Mouse (Mus musculus): ENCODE results near the gene Camkk1. TPM values are rescaled to one million over a fixed set of nuclear protein-coding genes. Genes with fewer than 3 reads are reported as not detected.

The Camkk1 gene
- polyA plus RNA-seq, 1 experiment from 2014 or later = 32.2 TPM

DNA sequence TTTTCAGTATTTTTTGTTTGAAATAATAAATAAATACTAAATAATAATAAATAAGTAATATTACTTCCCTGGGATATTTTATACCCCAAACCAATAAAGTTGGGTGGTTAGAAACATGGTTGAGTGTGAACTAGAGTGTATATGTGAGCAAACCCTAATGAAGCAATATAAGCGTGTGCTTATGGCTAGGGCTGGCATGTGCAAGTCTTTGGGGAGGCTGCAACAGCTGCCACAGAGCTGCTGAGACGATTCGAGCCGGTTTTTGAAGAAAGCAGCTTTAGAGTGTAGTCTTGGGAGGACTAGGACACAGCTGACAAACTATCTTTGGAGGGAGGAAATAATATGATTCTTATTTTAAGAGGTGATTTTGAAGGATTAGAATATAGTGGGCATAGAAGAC is 57.5 kb downstream of the Camkk1 start:
- no peaks in the 10 kb centered on the region for H3K4me1 ChIP-seq (replicated peaks)
- H3K27me3 ChIP-seq = no peaks in the 10 kb centered on the region
- H3K9me3 ChIP-seq = no peaks in the 10 kb centered on the region
- ATAC-seq (ENCODE audit: low FRiP score, low read depth) = no peak
- no peak overlapping the region for H3K9ac ChIP-seq
- peaks cover 76% of the 10 kb centered on the region for H3K36me3 ChIP-seq
- no peak overlapping the region for H3K4me3 ChIP-seq
- WGBS = 83% methylated on average over 4 of the region's 4 CpGs
- H3K27ac ChIP-seq (replicated peaks) = no peak overlapping the region
- no peak overlapping the region for H3K4me2 ChIP-seq

DNA sequence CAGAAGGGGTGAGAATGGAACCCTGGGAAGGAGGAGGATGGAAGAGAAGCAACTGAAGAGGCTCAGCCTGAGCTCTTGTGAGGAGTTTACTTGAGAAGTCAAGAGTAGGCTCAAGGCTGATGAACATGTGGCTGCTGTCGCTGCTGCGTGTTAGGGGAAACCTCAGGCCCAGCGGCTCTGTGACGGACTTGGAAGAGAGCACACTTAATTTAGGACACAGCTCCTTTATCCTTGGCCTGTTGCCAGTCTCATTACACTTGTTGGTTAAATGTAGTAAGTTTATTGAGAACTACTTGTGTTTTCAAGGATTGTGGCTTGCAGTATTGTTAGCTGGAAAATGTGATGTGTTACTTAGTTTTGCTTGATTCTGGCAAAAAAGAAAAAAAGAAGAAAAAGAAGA is 57.9 kb downstream of the Camkk1 start:
- WGBS = 70% methylated on average over 4 of the region's 4 CpGs
- Histone ChIP-seq H3K4me3 (no peak overlapping the region), H3K4me1 (replicated peaks) (no peaks in the 10 kb centered on the region), H3K27me3 (no peaks in the 10 kb centered on the region), H3K9me3 (no peaks in the 10 kb centered on the region), H3K9ac (no peak overlapping the region), H3K36me3 (peaks cover 78% of the 10 kb centered on the region), H3K4me2 (no peak overlapping the region), H3K27ac (replicated peaks) (no peak overlapping the region)
- no peak for ATAC-seq (ENCODE audit: low FRiP score, low read depth)

DNA sequence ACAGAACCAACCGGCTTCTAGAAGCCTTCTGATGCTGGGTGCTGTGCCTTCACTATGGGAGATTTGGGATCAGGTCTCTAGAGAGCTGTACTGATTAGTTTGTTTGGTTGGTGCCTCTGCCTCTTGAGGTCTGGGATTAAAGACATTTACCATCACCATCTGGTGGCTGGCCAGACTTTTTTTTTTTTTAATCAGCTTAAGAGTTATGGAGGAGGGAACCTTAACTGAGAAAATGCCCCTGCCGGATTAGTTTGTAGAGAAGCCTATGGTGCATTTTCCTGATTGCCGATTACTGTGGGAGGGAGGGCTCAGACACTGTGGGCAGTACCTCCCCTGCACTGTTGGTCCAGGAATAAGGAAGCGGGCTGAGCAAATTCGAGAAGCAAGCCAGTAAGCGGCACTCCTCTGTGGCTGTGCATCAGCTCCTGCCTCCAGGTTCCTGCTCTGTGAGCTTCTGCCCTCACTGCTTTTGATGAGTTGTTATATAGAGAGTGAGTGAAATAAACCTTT is 58.5 kb downstream of the Camkk1 start:
- no peaks in the 10 kb centered on the region for H3K27me3 ChIP-seq
- H3K9me3 ChIP-seq = no peaks in the 10 kb centered on the region
- peaks cover 83% of the 10 kb centered on the region for H3K36me3 ChIP-seq
- 92% methylated on average over 6 of the region's 6 CpGs for WGBS
- H3K9ac ChIP-seq = no peak overlapping the region
- ATAC-seq (ENCODE audit: low FRiP score, low read depth) = no peak
- no peak overlapping the region for H3K4me3 ChIP-seq
- H3K4me1 ChIP-seq (replicated peaks) = no peaks in the 10 kb centered on the region
- H3K27ac ChIP-seq (replicated peaks) = no peak overlapping the region
- H3K4me2 ChIP-seq = no peak overlapping the region

DNA sequence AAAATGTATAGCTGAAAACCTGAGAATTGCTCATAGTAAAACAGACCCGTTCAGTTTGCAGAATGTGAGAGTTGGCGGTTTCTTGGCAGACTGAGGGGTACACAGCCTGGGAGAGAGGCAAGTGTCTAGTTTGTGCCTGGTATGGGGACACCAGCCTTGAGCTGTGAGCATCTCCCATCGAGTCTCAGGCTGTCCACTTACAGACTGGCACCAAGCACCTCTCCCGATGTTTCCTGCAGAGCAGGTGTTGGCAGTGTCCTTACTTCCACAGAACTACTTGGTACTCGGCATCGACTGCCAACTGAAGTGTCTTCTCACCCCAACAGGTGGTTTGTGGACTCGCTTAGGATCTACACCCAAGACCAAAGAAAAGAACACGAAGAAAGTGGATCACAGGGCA is 59.8 kb downstream of the Camkk1 start:
- Histone ChIP-seq H3K27me3 (no peaks in the 10 kb centered on the region), H3K4me2 (no peak overlapping the region), H3K9me3 (no peaks in the 10 kb centered on the region), H3K4me1 (replicated peaks) (no peaks in the 10 kb centered on the region), H3K4me3 (no peak overlapping the region), H3K36me3 (peaks cover 76% of the 10 kb centered on the region), H3K9ac (no peak overlapping the region), H3K27ac (replicated peaks) (no peak overlapping the region)
- 96% methylated on average over 8 of the region's 8 CpGs for WGBS
- no peak for ATAC-seq (ENCODE audit: low FRiP score, low read depth)

DNA sequence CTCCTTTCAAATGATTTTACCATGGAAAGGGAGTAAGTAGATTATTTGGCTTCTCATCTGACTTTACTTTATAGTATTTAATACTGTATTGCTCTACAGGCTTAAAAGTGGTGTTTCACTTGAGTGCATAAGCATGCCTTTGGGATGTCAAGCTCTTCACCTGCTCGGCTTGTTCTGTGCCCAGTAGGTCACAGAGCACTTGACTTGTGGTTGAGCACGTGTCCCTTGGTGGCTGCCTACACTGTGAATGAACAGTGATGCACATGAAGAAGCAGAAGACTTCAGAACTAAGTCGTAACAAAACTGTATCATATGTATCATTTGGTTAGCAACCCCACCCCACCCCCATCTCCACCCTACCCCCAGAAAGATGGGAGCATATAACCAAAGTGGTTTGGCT is 61.5 kb downstream of the Camkk1 start:
- peaks cover 68% of the 10 kb centered on the region for H3K36me3 ChIP-seq
- 90% methylated on average over 3 of the region's 3 CpGs for WGBS
- no peak overlapping the region for H3K4me2 ChIP-seq

DNA sequence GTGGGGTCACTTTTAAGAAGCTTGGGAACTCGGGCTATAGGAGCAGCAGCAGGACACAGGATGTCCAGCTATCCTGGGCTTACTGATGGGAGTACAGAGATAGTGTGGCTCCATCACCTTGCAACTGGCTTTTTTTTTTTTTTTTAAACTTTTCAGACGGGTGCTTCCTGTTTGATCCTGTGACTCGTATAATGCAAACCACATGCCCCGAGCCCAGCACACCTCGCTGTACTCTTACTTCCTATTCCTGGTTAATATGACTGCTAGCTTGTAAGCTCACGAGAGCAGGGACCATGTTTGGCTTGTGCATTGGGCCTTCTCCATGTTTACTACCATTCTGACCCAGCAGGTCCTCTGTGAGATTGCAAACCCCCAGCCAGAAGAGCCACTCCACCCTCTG is 65.5 kb downstream of the Camkk1 start:
- Histone ChIP-seq H3K4me1 (replicated peaks) (peaks cover 11% of the 10 kb centered on the region; the same call in 1 of the 2 replicates), H3K4me3 (no peak overlapping the region), H3K4me2 (no peak overlapping the region), H3K36me3 (peaks cover 34% of the 10 kb centered on the region), H3K9ac (no peak overlapping the region), H3K9me3 (no peaks in the 10 kb centered on the region), H3K27me3 (no peaks in the 10 kb centered on the region), H3K27ac (replicated peaks) (peak overlapping the region; percentile 49)
- ATAC-seq (ENCODE audit: low FRiP score, low read depth) = no peak
- 85% methylated on average over 6 of the region's 6 CpGs for WGBS

More for the DNA sequence above, 61.5 kb downstream of the Camkk1 start:
- Histone ChIP-seq H3K9ac (no peak overlapping the region), H3K27me3 (no peaks in the 10 kb centered on the region), H3K4me3 (no peak overlapping the region), H3K9me3 (no peaks in the 10 kb centered on the region), H3K27ac (replicated peaks) (no peak overlapping the region), H3K4me1 (replicated peaks) (peaks cover 11% of the 10 kb centered on the region; the same call in 1 of the 2 replicates)
- ATAC-seq (ENCODE audit: low FRiP score, low read depth) = no peak

- Histone ChIP-seq H3K27ac (replicated peaks) (peak overlapping the region; percentile 49), H3K9me3 (no peaks in the 10 kb centered on the region), H3K4me2 (no peak overlapping the region), H3K4me3 (no peak overlapping the region), H3K27me3 (no peaks in the 10 kb centered on the region), H3K4me1 (replicated peaks) (peaks cover 11% of the 10 kb centered on the region; the same call in 1 of the 2 replicates), H3K36me3 (peaks cover 30% of the 10 kb centered on the region), H3K9ac (no peak overlapping the region)
- 59% methylated on average over 10 of the region's 10 CpGs for WGBS
- ATAC-seq (ENCODE audit: low FRiP score, low read depth) = 0 out of 2 replicates have a peak, but pooled peaks have one; percentile 27
These were observed 66.0 kb downstream of the Camkk1 start for GRCm38 (mm10) chr11:73084804-73085231.

DNA sequence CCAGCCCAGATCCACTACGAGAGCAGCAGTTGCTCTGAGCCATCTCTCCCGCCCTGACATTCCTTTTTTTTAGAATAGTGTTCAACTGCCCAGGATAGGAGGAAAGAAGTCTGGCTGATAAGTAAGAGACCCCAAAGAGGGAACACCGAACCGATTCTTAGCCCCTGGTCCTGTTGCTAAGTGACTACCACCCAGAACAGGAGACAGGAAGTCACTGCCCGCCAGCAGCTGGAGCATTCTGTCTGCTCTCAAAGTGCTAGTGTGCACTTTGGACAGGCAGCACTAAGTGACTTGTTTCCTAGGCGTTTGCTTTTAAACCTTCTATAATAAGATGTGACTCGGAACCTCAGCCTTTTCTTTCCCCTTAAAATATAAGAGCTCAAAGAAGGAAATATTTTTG is 66.6 kb downstream of the Camkk1 start:
- no peaks in the 10 kb centered on the region for H3K27me3 ChIP-seq
- ATAC-seq (ENCODE audit: low FRiP score, low read depth) = no peak
- 69% methylated on average over 7 of the region's 7 CpGs for WGBS
- H3K36me3 ChIP-seq = peaks cover 28% of the 10 kb centered on the region
- peaks cover 11% of the 10 kb centered on the region; the same call in 1 of the 2 replicates for H3K4me1 ChIP-seq (replicated peaks)
- no peaks in the 10 kb centered on the region for H3K9me3 ChIP-seq
- H3K4me2 ChIP-seq = no peak overlapping the region
- H3K4me3 ChIP-seq = no peak overlapping the region
- H3K9ac ChIP-seq = no peak overlapping the region
- peak overlapping the region; percentile 49 for H3K27ac ChIP-seq (replicated peaks)

GRCm38 (mm10) chr11:73087700-73088480 is 69.1 kb downstream of the Camkk1 start:
- peaks cover 7% of the 10 kb centered on the region; the same call in 1 of the 2 replicates for H3K36me3 ChIP-seq

GRCm38 (mm10) chr11:73090283-73090682 is 71.5 kb downstream of the Camkk1 start, which contains the start of gene Itgae:
Gene Itgae (plus strand): TSS chr11:73090583.
- Histone ChIP-seq H3K9ac (no peak within 1 kb of the TSS), H3K27ac (replicated peaks) (no peak within 1 kb of the TSS), H3K27me3 (no peaks in the 10 kb centered on the region), H3K4me3 (no peak within 1 kb of the TSS), H3K36me3 (no peaks in the 10 kb centered on the region), H3K9me3 (no peaks in the 10 kb centered on the region), H3K4me2 (no peak within 1 kb of the TSS), H3K4me1 (replicated peaks) (no peaks in the 10 kb centered on the region; the same call in 1 of the 2 replicates)
- ATAC-seq (ENCODE audit: low FRiP score, low read depth) = no peak
- WGBS = 94% methylated on average over 4 of the region's 4 CpGs

More at GRCm38 (mm10) chr11:73087700-73088480, 69.1 kb downstream of the Camkk1 start:
- Histone ChIP-seq H3K27me3 (no peaks in the 10 kb centered on the region), H3K4me2 (no peak overlapping the region), H3K9me3 (no peaks in the 10 kb centered on the region), H3K9ac (no peak overlapping the region), H3K4me1 (replicated peaks) (peaks cover 11% of the 10 kb centered on the region; the same call in 1 of the 2 replicates), H3K4me3 (no peak overlapping the region), H3K27ac (replicated peaks) (no peak overlapping the region)
- no peak for ATAC-seq (ENCODE audit: low FRiP score, low read depth)
- 67% methylated on average over 6 of the region's 6 CpGs for WGBS

- no peak overlapping the region for H3K4me3 ChIP-seq
- ATAC-seq (ENCODE audit: low FRiP score, low read depth) = no peak
- no peak overlapping the region for H3K4me2 ChIP-seq
- H3K9ac ChIP-seq = no peak overlapping the region
- H3K27ac ChIP-seq (replicated peaks) = no peak overlapping the region
- no peaks in the 10 kb centered on the region for H3K9me3 ChIP-seq
- H3K27me3 ChIP-seq = no peaks in the 10 kb centered on the region
- no peaks in the 10 kb centered on the region for H3K36me3 ChIP-seq
- WGBS = 87% methylated on average over 2 of the region's 2 CpGs
- H3K4me1 ChIP-seq (replicated peaks) = no peaks in the 10 kb centered on the region
These were observed 72.0 kb downstream of the Camkk1 start for GRCm38 (mm10) chr11:73090826-73091225.

All from hindbrain, embryonic 15.5 days (tissue).